Comparison of ENCODE assay signal across 20 mouse cellular contexts in genomic region chr17:36215586-36215985, GRCm38 (mm10). TPM values are rescaled to one million over a fixed set of nuclear protein-coding genes. Genes with fewer than 3 reads are reported as not detected.
DNase-seq lines count a peak whose midpoint lies in the region; ATAC-seq and TF ChIP-seq lines count a peak whose summit lies in the region.
"Had no signal": no experiment of that assay in that cellular context is flagged by ENCODE, and none has a peak within 500 bp of the region (broad histone marks: within the 10 kb centered on the region; RNA-seq: fewer than 3 reads in every experiment).

No protein-coding gene starts in this region.

- peak overlapping the region; percentile 3; the same call in 1 of the 2 replicates for H3K4me3 ChIP-seq in forebrain, embryonic 13.5 days
- H3K4me3 ChIP-seq in forebrain, postnatal 0 days (ENCODE audit: low read depth, low read length) = no peak overlapping the region
- peak overlapping the region; percentile 8; the same call in 1 of the 2 replicates for H3K4me3 ChIP-seq in lung, embryonic 14.5 days (ENCODE audit: low read depth, low read length)
- H3K4me3 ChIP-seq in hindbrain, embryonic 13.5 days = 0 out of 2 replicates have a peak overlapping the region, but pooled peaks have one; percentile 4
- H3K4me3 ChIP-seq in midbrain, postnatal 0 days (ENCODE audit: low read depth, low read length) = peak overlapping the region; percentile 18; the same call in 1 of the 2 replicates
- no peak overlapping the region for H3K4me3 ChIP-seq in left cerebral cortex, adult 2 months
- H3K4me3 ChIP-seq: liver, embryonic 12.5 days had no signal

- no peak overlapping the region for H3K9ac ChIP-seq in forebrain, embryonic 13.5 days
- H3K9ac ChIP-seq in forebrain, postnatal 0 days = no peak overlapping the region
- H3K9ac ChIP-seq in lung, embryonic 14.5 days = no peak overlapping the region
- H3K9ac ChIP-seq in hindbrain, embryonic 13.5 days = no peak overlapping the region
- H3K9ac ChIP-seq in midbrain, postnatal 0 days (replicated peaks; ENCODE audit: low read length, poor library complexity, severe bottlenecking) = no peak overlapping the region
- H3K9ac ChIP-seq: liver, embryonic 12.5 days had no signal

- TF ChIP-seq CTCF in forebrain, postnatal 0 days (IDR thresholded peaks at IDR 0.05; ENCODE audit: low read depth) = no peak
- no peak for TF ChIP-seq CTCF in lung, embryonic 14.5 days (IDR thresholded peaks at IDR 0.05; ENCODE audit: low read depth)
- no peak for TF ChIP-seq CTCF in midbrain, postnatal 0 days (IDR thresholded peaks at IDR 0.05)
- TF ChIP-seq CTCF in left cerebral cortex, adult 2 months (IDR thresholded peaks at IDR 0.05) = no peak

- no peaks in the 10 kb centered on the region for H3K9me3 ChIP-seq in forebrain, embryonic 13.5 days (replicated peaks)
- no peaks in the 10 kb centered on the region for H3K9me3 ChIP-seq in forebrain, postnatal 0 days (ENCODE audit: low read length)
- no peaks in the 10 kb centered on the region for H3K9me3 ChIP-seq in lung, embryonic 14.5 days (ENCODE audit: low read depth, low read length)
- no peaks in the 10 kb centered on the region for H3K9me3 ChIP-seq in hindbrain, embryonic 13.5 days
- no peaks in the 10 kb centered on the region for H3K9me3 ChIP-seq in midbrain, postnatal 0 days (ENCODE audit: low read length)
- H3K9me3 ChIP-seq: liver, embryonic 12.5 days had no signal

- no peak overlapping the region for H3K27ac ChIP-seq in forebrain, embryonic 13.5 days
- H3K27ac ChIP-seq in forebrain, postnatal 0 days (ENCODE audit: low read depth, low read length) = no peak overlapping the region
- H3K27ac ChIP-seq in lung, embryonic 14.5 days (ENCODE audit: low read depth) = no peak overlapping the region
- H3K27ac ChIP-seq in hindbrain, embryonic 13.5 days = no peak overlapping the region
- H3K27ac ChIP-seq in midbrain, postnatal 0 days (ENCODE audit: low read depth, low read length) = no peak overlapping the region
- H3K27ac ChIP-seq in left cerebral cortex, adult 2 months = no peak overlapping the region
- H3K27ac ChIP-seq: liver, embryonic 12.5 days; macrophage had no signal

- 0 out of 2 replicates have a peak overlapping the region, but pooled peaks have one; percentile 7 for H3K4me2 ChIP-seq in forebrain, embryonic 13.5 days
- H3K4me2 ChIP-seq in forebrain, postnatal 0 days (ENCODE audit: low read depth) = no peak overlapping the region
- H3K4me2 ChIP-seq in lung, embryonic 14.5 days = peak overlapping the region; percentile 36; the same call in 1 of the 2 replicates
- H3K4me2 ChIP-seq in hindbrain, embryonic 13.5 days = 0 out of 2 replicates have a peak overlapping the region, but pooled peaks have one; percentile 21
- peak overlapping the region; percentile 12 for H3K4me2 ChIP-seq in midbrain, postnatal 0 days (ENCODE audit: low read depth, low read length, poor library complexity, severe bottlenecking)
- H3K4me2 ChIP-seq: liver, embryonic 12.5 days had no signal

- H3K36me3 ChIP-seq in forebrain, embryonic 13.5 days (ENCODE audit: poor library complexity, severe bottlenecking) = no peaks in the 10 kb centered on the region
- no peaks in the 10 kb centered on the region for H3K36me3 ChIP-seq in forebrain, postnatal 0 days (ENCODE audit: insufficient read depth)
- H3K36me3 ChIP-seq in lung, embryonic 14.5 days (ENCODE audit: insufficient read depth) = no peaks in the 10 kb centered on the region
- no peaks in the 10 kb centered on the region for H3K36me3 ChIP-seq in hindbrain, embryonic 13.5 days
- H3K36me3 ChIP-seq in midbrain, postnatal 0 days (ENCODE audit: insufficient read depth, low read length) = no peaks in the 10 kb centered on the region
- H3K36me3 ChIP-seq: liver, embryonic 12.5 days had no signal

- H3K27me3 ChIP-seq in forebrain, embryonic 13.5 days = peaks cover 69% of the 10 kb centered on the region
- peaks cover 47% of the 10 kb centered on the region for H3K27me3 ChIP-seq in forebrain, postnatal 0 days (ENCODE audit: insufficient read depth, low read length)
- peaks cover 43% of the 10 kb centered on the region for H3K27me3 ChIP-seq in lung, embryonic 14.5 days (ENCODE audit: insufficient read depth, low read length)
- H3K27me3 ChIP-seq in hindbrain, embryonic 13.5 days = peaks cover 90% of the 10 kb centered on the region
- H3K27me3 ChIP-seq in midbrain, postnatal 0 days (ENCODE audit: insufficient read depth, low read length) = peaks cover 30% of the 10 kb centered on the region

- no peak for ATAC-seq in forebrain, embryonic 13.5 days
- no peak for ATAC-seq in forebrain, postnatal 0 days
- no peak for ATAC-seq in lung, embryonic 14.5 days (ENCODE audit: insufficient read depth)
- no peak for ATAC-seq in hindbrain, embryonic 13.5 days (ENCODE audit: low FRiP score)
- ATAC-seq in midbrain, postnatal 0 days (ENCODE audit: low FRiP score) = 0 out of 2 replicates have a peak, but pooled peaks have one; percentile 27
- ATAC-seq: liver, embryonic 12.5 days had no signal

- no peak for DNase-seq in forebrain, postnatal 0 days
- no peak for DNase-seq in lung, embryonic 14.5 days
- DNase-seq in lung, postnatal 25 days (ENCODE audit: low spot score) = no peak
- no peak for DNase-seq in midbrain, postnatal 0 days (ENCODE audit: low spot score)
- no peak for DNase-seq in ovary, postnatal 14 days (ENCODE audit: low spot score)
- DNase-seq in left cerebral cortex, adult 2 months (ENCODE audit: extremely low spot score in 1 of 2, low spot score in 2 of 2) = no peak
- DNase-seq: cerebellum, adult 11 months; kidney, adult 2 months; right cerebral cortex, adult 18-20 months; thymus, postnatal 25 days had no signal

- H3K4me1 ChIP-seq in forebrain, embryonic 13.5 days = no peaks in the 10 kb centered on the region
- no peaks in the 10 kb centered on the region for H3K4me1 ChIP-seq in forebrain, postnatal 0 days (ENCODE audit: insufficient read depth)
- no peaks in the 10 kb centered on the region; the same call in 1 of the 2 replicates for H3K4me1 ChIP-seq in lung, embryonic 14.5 days (ENCODE audit: insufficient read depth)
- peaks cover 5% of the 10 kb centered on the region; the same call in 1 of the 2 replicates for H3K4me1 ChIP-seq in hindbrain, embryonic 13.5 days (replicated peaks)
- no peaks in the 10 kb centered on the region for H3K4me1 ChIP-seq in midbrain, postnatal 0 days (ENCODE audit: insufficient read depth, low read length)
- H3K4me1 ChIP-seq: liver, embryonic 12.5 days had no signal

- intact Hi-C loops in left cerebral cortex, adult 2 months (cut with DNase I) = no loop called here

- WGBS in forebrain, embryonic 13.5 days = 3% methylated on average over 20 of the region's 20 CpGs
- WGBS in forebrain, postnatal 0 days = 6% methylated on average over 20 of the region's 20 CpGs
- 5% methylated on average over 20 of the region's 20 CpGs for WGBS in lung, embryonic 14.5 days
- WGBS in hindbrain, embryonic 13.5 days = 4% methylated on average over 20 of the region's 20 CpGs
- WGBS in midbrain, postnatal 0 days = 4% methylated on average over 20 of the region's 20 CpGs

RNA-seq across cellular contexts. Expression of gene H2-T3, which starts 25.5 kb away (rescaled TPM):
- polyA plus RNA-seq in forebrain, embryonic 13.5 days (2015; fragmentation: Nextera tagmentation; extraction: Ambion mirVana) = not detected in 2 replicates
- not detected in 2 replicates for total RNA-seq in forebrain, postnatal 0 days (2014; rRNA removed)
- not detected in 2 replicates for polyA plus RNA-seq in forebrain, postnatal 0 days (2015; fragmentation: Nextera tagmentation; extraction: Ambion mirVana)
- polyA plus RNA-seq in lung, embryonic 14.5 days (2014; fragmentation: Nextera tagmentation; extraction: Ambion mirVana) = 1.3 and 1.4 TPM in 2 replicates
- not detected in 2 replicates for polyA plus RNA-seq in hindbrain, embryonic 13.5 days (2015; fragmentation: Nextera tagmentation; extraction: Ambion mirVana)
- total RNA-seq in midbrain, postnatal 0 days (2014; rRNA removed) = not detected in 2 replicates
- not detected in 2 replicates for polyA plus RNA-seq in midbrain, postnatal 0 days (2015; fragmentation: Nextera tagmentation; extraction: Ambion mirVana)
- total RNA-seq in left cerebral cortex, adult 2 months (2021) = not detected
- total RNA-seq: common myeloid progenitor, adult 5-6 weeks; granulocyte monocyte progenitor cell, adult 5-6 weeks; left cerebral cortex, postnatal 10 days; MEL had no signal
- polyA plus RNA-seq: frontal cortex, adult 2 months; kidney, adult 2 months; liver, embryonic 12.5 days; macrophage; neural tube, embryonic 11.5 days had no signal

RNA-seq across cellular contexts. Expression of gene Rpp21, which starts 42.3 kb away (rescaled TPM):
- 92.5 and 97.4 TPM in 2 replicates for polyA plus RNA-seq in forebrain, embryonic 13.5 days (2015; fragmentation: Nextera tagmentation; extraction: Ambion mirVana)
- total RNA-seq in forebrain, postnatal 0 days (2014; rRNA removed) = 39.2 and 58.2 TPM in 2 replicates
- 139 and 159 TPM in 2 replicates for polyA plus RNA-seq in forebrain, postnatal 0 days (2015; fragmentation: Nextera tagmentation; extraction: Ambion mirVana)
- polyA plus RNA-seq in lung, embryonic 14.5 days (2014; fragmentation: Nextera tagmentation; extraction: Ambion mirVana) = 188 and 195 TPM in 2 replicates
- 104 and 122 TPM in 2 replicates for polyA plus RNA-seq in hindbrain, embryonic 13.5 days (2015; fragmentation: Nextera tagmentation; extraction: Ambion mirVana)
- 47.7 and 48.5 TPM in 2 replicates for total RNA-seq in midbrain, postnatal 0 days (2014; rRNA removed)
- 169 and 187 TPM in 2 replicates for polyA plus RNA-seq in midbrain, postnatal 0 days (2015; fragmentation: Nextera tagmentation; extraction: Ambion mirVana)
- 10 to 100 TPM; 44.5 to 45.1 TPM for total RNA-seq in left cerebral cortex, adult 2 months (2021)

RNA-seq across cellular contexts. Expression of gene Gm8909, which starts 47.2 kb away (rescaled TPM):
- polyA plus RNA-seq in forebrain, embryonic 13.5 days (2015; fragmentation: Nextera tagmentation; extraction: Ambion mirVana) = not detected in 2 replicates
- not detected in 2 replicates for total RNA-seq in forebrain, postnatal 0 days (2014; rRNA removed)
- not detected in 2 replicates for polyA plus RNA-seq in forebrain, postnatal 0 days (2015; fragmentation: Nextera tagmentation; extraction: Ambion mirVana)
- 44.4 and 51.4 TPM in 2 replicates for polyA plus RNA-seq in lung, embryonic 14.5 days (2014; fragmentation: Nextera tagmentation; extraction: Ambion mirVana)
- not detected in 2 replicates for polyA plus RNA-seq in hindbrain, embryonic 13.5 days (2015; fragmentation: Nextera tagmentation; extraction: Ambion mirVana)
- total RNA-seq in midbrain, postnatal 0 days (2014; rRNA removed) = not detected in 2 replicates
- polyA plus RNA-seq in midbrain, postnatal 0 days (2015; fragmentation: Nextera tagmentation; extraction: Ambion mirVana) = not detected in 2 replicates
- not detected for total RNA-seq in left cerebral cortex, adult 2 months (2021)
- total RNA-seq: common myeloid progenitor, adult 5-6 weeks; granulocyte monocyte progenitor cell, adult 5-6 weeks; left cerebral cortex, postnatal 10 days; MEL had no signal
- polyA plus RNA-seq: frontal cortex, adult 2 months; kidney, adult 2 months; liver, embryonic 12.5 days; macrophage; neural tube, embryonic 11.5 days had no signal

RNA-seq across cellular contexts. Expression of gene Trim39, which starts 56.5 kb away (rescaled TPM):
- polyA plus RNA-seq in forebrain, embryonic 13.5 days (2015; fragmentation: Nextera tagmentation; extraction: Ambion mirVana) = 24.5 and 25.8 TPM in 2 replicates
- 27.1 and 27.8 TPM in 2 replicates for total RNA-seq in forebrain, postnatal 0 days (2014; rRNA removed)
- polyA plus RNA-seq in forebrain, postnatal 0 days (2015; fragmentation: Nextera tagmentation; extraction: Ambion mirVana) = 7.9 and 11.2 TPM in 2 replicates
- polyA plus RNA-seq in lung, embryonic 14.5 days (2014; fragmentation: Nextera tagmentation; extraction: Ambion mirVana) = 15.8 and 15.9 TPM in 2 replicates
- polyA plus RNA-seq in hindbrain, embryonic 13.5 days (2015; fragmentation: Nextera tagmentation; extraction: Ambion mirVana) = 28.3 and 29.7 TPM in 2 replicates
- 23.5 and 29.6 TPM in 2 replicates for total RNA-seq in midbrain, postnatal 0 days (2014; rRNA removed)
- polyA plus RNA-seq in midbrain, postnatal 0 days (2015; fragmentation: Nextera tagmentation; extraction: Ambion mirVana) = 12.5 and 14.3 TPM in 2 replicates
- total RNA-seq in left cerebral cortex, adult 2 months (2021) = 10 to 100 TPM; 25.1 to 27.2 TPM

Comparison
In these comparisons a context has a peak if more than half of its experiments do, and no peak if none do; other contexts are left out.
1. H3K4me3 ChIP-seq: peak in forebrain, embryonic 13.5 days (single experiment), lung, embryonic 14.5 days (single experiment), hindbrain, embryonic 13.5 days (single experiment) and midbrain, postnatal 0 days (single experiment); none in forebrain, postnatal 0 days (single experiment) and left cerebral cortex, adult 2 months (single experiment).
2. RNA of gene Gm8909, which starts 47.2 kb away (polyA plus RNA-seq): 44.4 to 51.4 TPM in lung, embryonic 14.5 days; not detected in forebrain, embryonic 13.5 days, not detected in forebrain, postnatal 0 days, not detected in hindbrain, embryonic 13.5 days and not detected in midbrain, postnatal 0 days; every median in the first group is over 10 times any median in the second.